Mouse (Mus musculus) CH12F3 (cell line): ENCODE measurements around the gene 1190005I06Rik.

Experiments used
- in situ Hi-C: fragments of 300-500 bp; cut with MboI; formaldehyde crosslinking; loops from 2 replicates; pipeline ENCODE4 v1.14.3; 2020; ENCODE audit warnings: low sequenced_read_pairs

The 1190005I06Rik gene

DNA sequence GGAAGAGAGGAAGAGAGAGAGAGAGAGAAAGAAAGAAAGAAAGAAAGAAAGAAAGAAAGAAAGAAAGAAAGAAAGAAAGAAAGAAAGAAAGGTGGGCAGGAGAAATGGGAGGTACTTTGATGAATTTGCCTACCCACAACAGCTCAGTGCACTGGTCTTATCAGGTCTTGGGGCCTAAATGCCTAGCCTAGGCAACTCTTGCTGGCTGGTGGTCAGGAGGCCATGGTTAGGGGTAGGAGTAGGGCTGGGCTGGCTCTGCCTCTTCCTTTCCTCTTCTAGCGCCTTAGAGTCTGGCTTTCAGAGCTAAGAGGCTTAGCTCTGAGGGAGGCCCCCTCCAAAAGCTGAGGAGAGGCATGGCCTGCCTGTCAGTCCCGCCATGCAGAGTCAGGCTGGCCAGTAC lies 23.8 kb downstream of the 1190005I06Rik start:
- in situ Hi-C loops: no loop called here

DNA sequence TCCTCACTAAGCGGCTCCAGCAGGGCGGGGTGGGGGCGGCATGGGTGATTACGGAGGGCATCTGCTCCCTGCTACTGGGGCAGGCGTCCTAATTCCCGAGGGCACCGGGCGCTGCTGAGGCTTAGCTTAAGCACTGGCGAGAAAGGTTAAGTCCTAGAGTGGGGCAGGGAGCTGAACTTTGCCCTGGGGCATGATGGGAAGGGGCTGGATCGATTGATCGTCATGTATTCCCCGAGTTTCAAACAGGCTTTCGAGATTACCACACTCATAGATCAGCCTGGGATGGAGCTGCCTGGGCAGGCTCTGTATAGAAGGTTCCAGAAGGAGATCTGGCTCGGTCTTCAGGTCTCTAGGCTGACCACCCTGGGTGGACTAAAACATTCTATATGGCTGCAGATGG lies 25.3 kb downstream of the 1190005I06Rik start:
- in situ Hi-C loops: no loop called here

DNA sequence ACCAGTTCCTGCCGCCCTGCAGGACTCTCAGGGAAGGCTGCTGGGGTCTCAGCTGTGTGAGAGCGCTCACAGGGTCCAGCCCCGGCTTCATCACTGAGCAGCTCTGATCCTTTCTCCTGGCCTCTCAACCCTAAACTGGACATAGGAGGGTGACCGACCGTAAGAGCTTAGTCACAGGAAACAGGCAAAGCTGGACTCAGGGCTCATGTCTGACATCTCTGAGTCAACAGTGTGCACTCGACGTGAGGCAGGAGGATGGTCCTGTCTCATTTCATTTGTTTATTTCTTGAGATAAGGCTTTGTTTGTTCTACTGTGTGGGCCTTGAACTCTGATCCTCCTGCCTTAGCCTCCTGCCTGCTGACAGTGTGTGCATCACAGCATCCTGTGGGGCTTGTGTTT lies 27.0 kb downstream of the 1190005I06Rik start:
- in situ Hi-C loops: no loop called here

DNA sequence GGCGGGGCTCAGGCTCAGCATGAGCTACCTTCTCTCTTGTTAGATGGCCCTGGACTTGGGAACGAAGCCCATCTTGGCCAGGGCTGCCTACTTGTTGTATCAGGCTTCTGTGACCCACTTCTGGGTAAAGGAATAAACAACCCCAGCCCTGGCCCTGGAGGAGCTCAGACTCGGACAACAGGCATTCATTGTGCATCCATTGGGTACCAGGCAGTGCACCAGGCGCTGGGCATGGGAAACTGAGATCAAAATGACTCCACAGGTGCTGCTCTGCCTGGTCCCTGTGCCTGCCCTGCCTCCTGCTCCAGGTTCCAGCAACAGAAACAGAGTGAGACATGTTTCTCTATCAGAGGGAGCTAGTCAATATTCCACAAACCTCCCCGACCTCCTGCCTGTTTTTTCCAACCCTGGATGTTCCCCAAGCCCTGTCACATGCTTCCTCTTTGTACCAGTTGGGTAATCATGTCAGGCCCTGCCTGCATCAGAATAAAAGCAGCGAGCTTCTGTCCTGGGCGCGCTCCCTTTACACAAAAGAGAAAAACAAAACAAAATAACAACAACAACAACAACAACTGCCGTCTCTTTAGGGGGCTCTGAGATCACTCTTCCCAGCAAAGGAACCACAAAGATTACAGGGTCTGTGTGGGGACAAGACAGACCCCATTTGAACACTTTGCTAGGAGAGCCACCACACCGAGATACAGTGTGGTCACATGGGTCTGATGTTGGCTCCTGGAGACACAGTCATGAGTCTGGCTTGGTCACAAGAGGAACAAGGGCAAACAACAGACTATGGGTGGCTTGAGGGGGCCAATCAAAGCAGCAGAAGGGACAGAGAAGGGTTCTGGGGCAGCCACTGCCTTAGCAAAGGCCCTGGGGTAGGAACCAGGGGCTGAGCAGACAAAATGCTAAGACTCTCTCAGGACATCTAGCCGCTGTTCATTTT lies 27.9 kb downstream of the 1190005I06Rik start:
- in situ Hi-C loops: no loop called here

DNA sequence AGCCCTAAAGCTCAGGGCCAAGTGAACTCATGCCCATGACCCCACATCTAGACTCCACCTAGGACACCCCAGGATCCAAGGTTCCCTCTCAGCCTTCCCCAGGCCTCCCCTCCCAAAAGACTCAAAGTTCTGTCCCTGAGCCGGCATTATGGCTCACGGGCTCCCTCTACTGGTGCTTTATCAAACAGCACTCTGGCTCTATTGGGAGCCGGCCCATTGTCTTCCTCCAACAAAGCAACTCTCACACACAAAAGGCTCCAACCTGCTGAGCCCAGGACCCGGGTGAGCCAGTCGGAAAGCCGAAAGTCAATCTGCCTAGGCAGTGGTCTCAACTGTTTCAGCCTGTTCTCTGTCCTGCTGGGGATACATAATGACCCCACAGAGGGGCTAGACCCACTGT lies 29.3 kb downstream of the 1190005I06Rik start:
- in situ Hi-C loops: no loop called here

DNA sequence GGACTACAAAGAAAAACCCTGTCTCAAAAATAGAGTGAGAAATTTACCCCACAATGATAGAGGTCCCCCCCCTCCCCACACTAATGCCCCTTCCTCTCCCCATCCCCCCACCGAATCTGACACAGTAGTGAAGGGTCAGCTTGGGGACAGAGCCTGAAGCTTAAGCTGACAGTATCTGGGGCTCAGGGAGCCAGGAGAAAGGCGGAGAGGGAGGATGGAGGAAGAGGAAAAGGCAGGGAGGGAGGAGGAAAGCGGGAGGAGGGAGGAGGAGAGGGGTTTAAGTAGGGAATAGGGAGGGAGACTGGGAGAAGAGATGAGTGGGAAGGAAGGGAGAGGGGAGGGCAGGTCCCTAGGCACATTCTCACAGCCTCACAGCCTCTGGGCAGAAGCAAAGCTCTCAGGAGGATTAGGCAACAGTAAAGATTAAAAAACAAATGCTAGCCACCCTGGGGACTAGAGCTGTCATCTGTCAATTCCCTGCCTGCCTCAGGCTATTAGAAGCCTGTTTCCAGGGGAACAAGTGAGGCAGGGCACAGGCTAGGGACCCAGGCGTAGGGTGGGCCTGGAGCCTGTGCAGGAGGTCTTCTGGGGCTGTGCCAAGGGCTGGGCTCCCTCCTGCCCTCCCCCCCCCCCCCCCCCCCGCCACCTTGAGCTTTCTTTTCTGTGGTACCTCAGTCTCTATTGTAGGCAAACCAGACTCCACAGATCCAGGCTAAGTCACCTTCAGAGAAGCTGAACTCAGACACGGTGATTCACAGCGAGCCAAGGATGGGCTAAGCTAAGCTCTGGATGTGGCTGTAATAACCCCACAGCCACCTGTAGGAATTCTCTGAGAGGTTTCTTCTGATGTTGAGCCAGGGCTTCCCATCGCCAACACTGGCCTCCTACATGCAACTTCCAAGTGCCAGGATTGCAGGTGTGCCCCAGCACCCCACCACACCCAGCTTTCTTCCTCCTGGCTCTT lies 30.5 kb downstream of the 1190005I06Rik start:
- in situ Hi-C loops: no loop called here

DNA sequence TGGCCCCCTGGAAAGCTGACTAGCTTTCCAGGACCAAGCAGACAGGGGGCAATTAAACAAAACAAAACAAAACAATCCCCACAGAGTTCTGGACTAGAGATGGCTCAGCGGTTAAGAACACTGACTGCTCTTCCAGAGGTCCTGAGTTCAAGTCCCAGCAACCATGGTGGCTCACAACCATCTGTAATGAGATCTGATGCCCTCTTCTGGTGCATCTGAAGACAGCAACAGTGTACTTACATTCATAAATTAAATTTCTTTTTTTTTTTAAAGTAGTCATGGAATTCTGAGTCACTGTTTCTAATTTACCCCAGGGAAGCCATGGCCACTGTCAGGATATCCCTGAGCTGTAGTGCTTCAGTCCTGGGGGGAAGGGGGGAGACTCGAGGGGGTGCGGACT lies 32.9 kb downstream of the 1190005I06Rik start:
- in situ Hi-C loops: no loop called here

DNA sequence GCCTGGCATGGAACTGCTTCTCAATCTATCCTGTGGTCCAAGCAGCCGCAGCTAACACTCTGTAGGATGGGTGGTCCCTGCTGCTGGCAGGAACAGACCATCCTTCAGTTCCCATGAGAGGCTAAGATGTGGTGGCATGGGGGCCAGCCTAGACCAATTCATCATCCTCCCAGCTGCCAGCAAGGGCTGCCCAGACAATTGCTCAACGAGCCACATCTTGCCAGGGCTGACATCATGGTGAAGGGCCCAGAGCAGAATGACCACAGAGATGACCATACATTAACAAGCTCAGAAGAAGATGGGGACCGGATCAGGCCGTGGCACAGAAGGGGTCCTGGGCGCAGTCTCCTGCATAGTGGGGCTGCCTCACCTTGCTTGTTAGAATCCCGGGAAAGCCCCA lies 36.6 kb downstream of the 1190005I06Rik start:
- in situ Hi-C loops: no loop called here

DNA sequence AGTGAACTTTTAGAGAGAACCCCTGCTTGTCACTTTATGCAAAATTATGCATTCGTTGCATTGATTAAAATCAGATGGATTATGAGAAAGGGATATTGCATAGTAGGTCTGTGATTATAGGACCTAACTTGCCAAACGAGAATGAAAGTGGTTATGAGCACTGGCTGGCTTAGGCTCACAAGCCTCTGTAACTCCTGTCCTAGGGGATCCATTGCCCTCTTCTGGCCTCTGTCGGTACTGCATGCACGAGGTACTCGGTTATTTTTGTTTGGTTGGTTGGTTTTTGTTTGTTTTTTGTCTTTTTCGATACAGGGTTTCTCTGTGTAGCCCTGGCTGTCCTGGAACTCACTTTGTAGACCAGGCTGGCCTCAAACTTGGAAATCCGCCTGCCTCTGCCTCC lies 39.5 kb downstream of the 1190005I06Rik start:
- in situ Hi-C loops: no loop called here

DNA sequence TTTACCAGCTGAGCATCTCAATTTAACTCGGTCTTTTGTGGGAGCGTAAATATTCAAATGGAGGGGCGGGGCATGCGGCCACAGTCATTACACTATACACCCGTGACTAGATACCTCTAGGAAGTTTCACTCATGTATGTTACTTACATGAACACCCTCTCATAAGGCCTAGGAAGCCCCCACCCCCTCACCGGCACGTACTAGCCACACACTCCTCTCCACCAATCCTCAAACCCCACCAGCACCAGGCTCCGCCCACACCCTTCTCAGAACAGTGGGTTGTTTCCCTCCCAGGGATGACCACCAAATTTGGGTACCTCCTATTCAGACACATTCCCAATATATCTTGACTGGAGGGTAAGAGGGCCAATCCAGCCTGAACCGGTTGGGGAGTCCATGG lies 40.0 kb downstream of the 1190005I06Rik start:
- in situ Hi-C loops: no loop called here

DNA sequence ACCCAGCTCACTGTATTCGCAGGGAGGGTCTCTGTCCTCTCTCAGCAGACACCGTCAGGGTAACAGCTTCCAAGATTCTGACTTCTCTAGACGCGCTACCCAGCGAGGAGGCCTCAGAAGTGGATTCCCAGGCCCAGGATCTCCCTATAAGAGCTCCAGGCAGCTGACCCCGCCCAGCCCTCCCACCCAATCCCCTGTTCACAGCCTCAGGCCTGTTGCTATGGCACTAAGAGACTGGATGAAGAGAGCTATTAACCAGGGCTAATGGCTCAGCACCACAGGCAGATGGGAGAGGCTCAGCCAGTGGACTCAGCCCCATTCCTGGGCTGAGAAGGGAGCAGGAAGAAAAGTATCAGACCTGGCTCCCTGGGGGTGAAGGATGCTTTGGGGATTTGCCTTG lies 44.8 kb downstream of the 1190005I06Rik start:
- in situ Hi-C loops: no loop called here

DNA sequence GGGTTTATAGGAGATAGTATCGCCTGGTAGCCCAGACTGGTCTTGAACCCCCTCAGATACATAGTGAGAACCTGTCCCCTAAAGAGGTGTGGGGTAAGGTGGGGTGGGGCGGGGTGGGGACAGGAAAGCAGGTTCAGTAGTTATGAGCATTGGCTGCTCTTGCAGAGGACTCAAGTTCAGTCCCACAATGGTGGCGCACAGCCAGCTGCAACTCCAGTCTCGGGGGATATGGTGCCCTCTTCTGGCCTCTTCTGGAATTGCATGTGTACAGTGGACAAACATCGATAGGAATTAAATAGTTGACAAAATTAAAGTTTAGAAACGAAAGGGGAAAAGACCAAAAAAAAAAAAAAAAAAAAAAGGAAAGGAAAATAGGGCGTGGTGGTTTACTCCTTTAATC lies 47.9 kb downstream of the 1190005I06Rik start:
- in situ Hi-C loops: no loop called here

DNA sequence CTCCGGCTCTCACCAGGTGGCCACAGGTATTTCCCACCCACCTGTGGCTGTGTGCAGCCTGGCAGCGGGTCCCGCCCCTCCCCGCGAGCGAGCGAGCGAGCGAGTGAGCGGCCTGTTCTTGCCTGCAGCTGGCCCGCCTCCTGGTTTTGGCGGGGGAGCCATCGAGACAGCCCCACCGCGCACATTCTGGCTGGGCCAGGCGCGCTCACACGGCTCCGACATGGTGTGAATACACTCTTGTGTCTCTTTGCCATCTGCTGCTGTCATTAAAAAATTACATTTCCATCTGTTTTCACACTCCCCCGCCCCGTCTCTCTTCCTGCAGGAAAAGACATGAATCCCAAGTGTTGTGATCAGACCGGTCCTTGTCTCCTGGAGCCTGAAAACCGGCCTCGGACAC lies 48.9 kb downstream of the 1190005I06Rik start:
- in situ Hi-C loops: no loop called here

DNA sequence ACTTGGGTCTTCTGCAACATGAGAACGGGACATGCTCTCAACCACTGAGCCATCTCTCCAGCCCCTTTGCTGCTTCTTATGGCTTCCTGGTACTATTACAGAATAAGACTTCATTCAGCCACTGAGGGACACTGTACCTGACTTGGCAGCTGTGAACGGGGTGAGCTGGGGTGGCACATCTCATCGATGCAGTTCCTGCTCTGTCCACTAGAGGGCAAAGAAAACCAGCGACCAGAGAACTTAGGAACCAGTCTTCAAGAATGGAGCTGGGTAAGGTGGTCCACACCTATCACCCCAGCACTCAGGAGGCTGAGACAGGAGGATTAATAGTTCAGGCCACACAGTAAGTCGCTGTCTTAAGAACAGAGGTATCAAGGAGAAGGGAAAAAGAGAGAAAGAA lies 51.5 kb downstream of the 1190005I06Rik start:
- in situ Hi-C loops: no loop called here

DNA sequence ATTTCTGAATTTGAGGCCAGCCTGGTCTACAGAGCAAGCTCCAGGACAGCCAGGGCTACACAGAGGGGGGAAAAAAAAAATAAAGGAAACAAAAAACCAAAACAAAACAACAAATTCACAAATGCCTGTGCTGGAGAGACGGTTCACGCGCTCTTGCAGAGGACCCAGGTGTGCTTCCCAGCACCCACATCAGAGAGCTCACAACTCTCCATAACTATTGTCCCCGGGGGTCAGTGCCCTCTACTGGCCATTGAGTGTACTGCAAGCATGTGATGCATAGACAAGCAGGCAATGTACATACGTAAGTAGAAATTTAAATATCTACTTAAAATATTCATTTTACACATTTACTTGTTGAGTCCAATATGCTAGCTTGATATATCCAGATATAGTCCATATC lies 52.9 kb downstream of the 1190005I06Rik start:
- in situ Hi-C loops: no loop called here

DNA sequence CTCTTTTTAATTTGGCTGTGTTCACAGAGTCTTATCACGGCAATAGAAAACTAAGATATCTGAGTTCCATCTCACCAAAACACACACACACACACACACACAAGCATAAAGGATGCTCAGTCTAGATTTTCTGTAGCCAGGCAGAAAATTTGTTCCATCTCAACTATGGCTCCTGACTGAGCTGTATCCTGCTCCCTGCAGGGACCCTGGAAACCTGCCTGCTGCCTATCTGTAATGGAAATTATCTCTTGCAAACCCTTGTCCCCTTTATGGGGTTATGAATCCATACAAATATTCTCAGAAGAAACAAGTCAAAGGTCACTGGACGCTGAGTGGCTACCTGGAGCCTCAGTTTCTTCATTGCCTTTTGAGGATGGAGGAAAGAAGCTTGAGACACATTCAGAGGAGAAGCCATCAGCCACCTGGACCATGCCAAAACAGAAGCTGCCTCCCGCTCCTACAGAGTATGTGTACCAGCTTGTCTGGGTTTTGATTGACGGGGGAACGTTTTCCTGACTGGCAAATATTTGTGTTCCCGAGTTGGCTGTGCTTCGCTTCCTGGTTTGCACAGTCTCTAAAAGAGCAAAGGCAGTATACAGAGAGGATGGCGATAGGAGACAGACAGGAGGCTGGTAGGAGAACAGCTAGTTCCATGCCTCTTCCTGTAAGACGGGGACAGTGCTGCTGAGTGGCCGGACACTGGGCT lies 55.7 kb downstream of the 1190005I06Rik start:
- in situ Hi-C loops: no loop called here

DNA sequence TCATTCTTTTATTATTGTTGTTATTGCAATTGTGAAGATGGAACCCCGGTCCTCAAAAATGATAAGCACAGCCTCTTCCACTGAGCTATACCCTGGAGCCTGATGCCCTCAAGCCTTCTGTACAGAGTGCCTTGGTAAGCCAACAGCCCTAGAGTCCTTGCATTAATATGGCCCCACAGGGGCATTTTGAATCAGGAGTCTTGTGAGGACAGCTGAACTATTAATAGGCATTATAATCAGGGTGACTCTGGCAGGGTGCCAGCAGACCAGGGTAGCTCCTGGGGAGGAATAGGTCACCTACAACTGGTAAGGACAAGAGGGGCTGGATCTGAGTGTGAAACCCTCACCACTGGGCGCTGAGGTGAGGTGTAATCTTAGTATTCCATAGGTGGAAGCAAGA lies 57.5 kb downstream of the 1190005I06Rik start:
- in situ Hi-C loops: no loop called here

DNA sequence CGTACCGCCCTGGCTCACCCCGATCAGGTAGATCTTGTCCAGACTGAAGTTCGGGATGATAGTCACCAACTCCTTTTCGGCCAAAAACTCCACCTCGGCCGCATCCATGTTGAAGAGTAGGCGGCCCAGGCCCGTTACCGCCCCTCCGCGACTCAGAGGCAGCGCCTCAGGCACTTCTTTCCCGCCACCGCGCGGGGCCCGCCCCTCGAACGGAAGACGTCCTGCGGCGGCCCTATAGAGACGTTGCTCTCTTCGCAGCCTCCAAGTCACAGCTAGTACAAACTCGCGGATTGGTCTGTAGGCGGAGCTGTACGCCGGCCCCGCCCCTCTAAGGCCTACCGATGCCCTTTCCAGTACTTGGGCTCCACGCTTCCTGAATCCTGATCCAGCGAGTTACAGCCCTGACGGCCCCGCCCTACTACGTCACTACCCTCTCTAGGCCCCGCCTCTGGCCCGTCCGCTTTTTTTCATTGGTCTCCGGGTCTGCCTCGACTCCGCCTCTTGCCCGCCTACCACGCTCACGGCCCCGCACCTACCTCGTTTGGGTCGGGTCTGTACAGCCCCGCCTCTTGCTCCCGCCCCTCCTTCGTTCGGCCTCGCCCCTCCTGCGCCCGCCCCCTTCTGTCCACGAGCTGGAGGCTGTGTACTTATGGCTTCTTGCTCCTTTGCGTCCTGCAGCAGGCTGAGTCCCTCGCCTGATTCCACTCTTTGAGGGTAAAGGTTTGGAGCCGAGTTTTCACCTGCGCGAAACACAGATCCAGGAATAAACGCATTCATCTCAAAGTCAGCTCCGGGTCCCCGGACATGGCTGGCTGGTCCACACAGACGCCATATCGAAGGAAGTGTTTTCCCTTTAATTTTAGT lies 58.3 kb downstream of the 1190005I06Rik start, which contains the start of gene Gins2:
TSS of gene Gins2 (minus strand) at position 397 of the 864 bp plus-strand sequence.
- in situ Hi-C loops: no loop called here

DNA sequence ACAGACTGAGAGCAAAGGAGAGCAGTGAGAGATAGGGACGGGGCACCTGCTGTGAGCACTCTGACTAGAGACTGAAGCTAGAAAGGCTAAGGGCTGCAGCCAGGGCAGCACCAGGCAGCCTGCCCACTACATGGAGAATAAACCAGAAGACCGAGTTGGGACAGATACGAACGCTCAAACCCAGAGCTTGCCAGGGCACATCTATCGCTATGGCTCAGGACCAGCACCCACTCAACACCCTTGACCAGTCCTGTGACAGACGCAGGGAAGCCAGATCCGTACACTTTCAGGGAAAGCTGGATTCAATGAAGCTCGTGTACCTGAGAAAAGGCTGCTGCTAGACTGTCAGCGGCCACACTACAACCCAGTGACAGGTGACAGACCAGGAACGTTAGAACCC lies 61.9 kb downstream of the 1190005I06Rik start:
- in situ Hi-C loops: no loop called here

DNA sequence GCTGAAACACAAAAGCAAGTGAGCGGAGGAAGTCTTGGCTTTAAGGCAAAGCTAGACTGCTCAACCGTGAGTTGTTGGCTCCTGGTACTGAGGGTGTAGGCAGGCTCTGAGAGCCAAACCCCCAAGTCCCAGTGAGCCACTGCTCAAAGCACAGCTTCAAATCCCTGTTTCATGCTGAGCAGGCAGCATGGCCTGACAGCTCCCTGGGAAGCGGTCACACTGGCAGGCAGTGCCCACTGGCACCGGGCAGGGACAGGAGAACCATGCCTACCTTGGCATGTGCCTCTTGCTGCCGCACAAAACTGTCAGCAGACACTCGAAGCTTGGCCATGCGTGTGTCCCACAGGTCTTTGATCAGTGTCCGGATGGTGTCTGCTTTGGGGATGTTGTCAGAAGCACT lies 65.6 kb downstream of the 1190005I06Rik start:
- in situ Hi-C loops: no loop called here
